In genomic region chr10:42987594-42988052, GRCm38 (mm10) we compare ENCODE assay signal across 7 mouse cellular contexts.
DNase-seq lines count a peak whose midpoint lies in the region; ATAC-seq and TF ChIP-seq lines count a peak whose summit lies in the region.

No protein-coding gene starts in this region.

- peak; percentile 75 for TF ChIP-seq CTCF in gastrocnemius, adult 2 months (IDR thresholded peaks at IDR 0.05)

- no peaks in the 10 kb centered on the region for H3K27me3 ChIP-seq in intestine, embryonic 14.5 days (replicated peaks; ENCODE audit: control insufficient read depth, insufficient read depth, low read length)
- no peaks in the 10 kb centered on the region; the same call in 1 of the 2 replicates for H3K27me3 ChIP-seq in lung, embryonic 15.5 days

- no peak overlapping the region for H3K9ac ChIP-seq in ES-E14 (ENCODE audit: insufficient read depth, low read depth, low read length, poor library complexity, severe bottlenecking)
- H3K9ac ChIP-seq in intestine, embryonic 14.5 days (ENCODE audit: low read length), result no peak overlapping the region
- H3K9ac ChIP-seq in lung, embryonic 15.5 days, result no peak overlapping the region

- no peak overlapping the region for H3K27ac ChIP-seq in ES-E14 (ENCODE audit: insufficient read depth, low read depth, low read length, poor library complexity, severe bottlenecking)
- peak overlapping the region; percentile 94 for H3K27ac ChIP-seq in gastrocnemius, adult 2 months
- no peak overlapping the region for H3K27ac ChIP-seq in intestine, embryonic 14.5 days (ENCODE audit: low read depth)
- no peak overlapping the region for H3K27ac ChIP-seq in lung, embryonic 15.5 days

- H3K9me3 ChIP-seq in ES-E14 (ENCODE audit: control insufficient read depth, insufficient read depth, low read depth, low read length), result no peaks in the 10 kb centered on the region
- H3K9me3 ChIP-seq in intestine, embryonic 14.5 days (ENCODE audit: control insufficient read depth, low read length), result no peaks in the 10 kb centered on the region
- no peaks in the 10 kb centered on the region for H3K9me3 ChIP-seq in lung, embryonic 15.5 days

- WGBS in intestine, embryonic 14.5 days, result 19% methylated on average over 6 of the region's 6 CpGs
- WGBS in lung, embryonic 15.5 days, result 12% methylated on average over 6 of the region's 6 CpGs

- in situ Hi-C loops in ES-E14 (cut with MboI; ENCODE audit: low sequenced_read_pairs in 2 of 2, unreplicated experiment in 2 of 2), result loop anchor here in 1 of 2 experiments (5.0 kb wide), 1 partner anchor 145 kb away; no protein-coding TSS in a partner anchor

- intact Hi-C loops in gastrocnemius, adult 2 months (cut with DNase I), result loop anchor here (1.0 to 10.0 kb wide), 6 partner anchors 29 to 467 kb away; partner anchors contain the start of genes 9030612E09Rik and Sobp

- H3K36me3 ChIP-seq in ES-E14 (ENCODE audit: control insufficient read depth, insufficient read depth, low read length, poor library complexity, severe bottlenecking), result no peaks in the 10 kb centered on the region
- no peaks in the 10 kb centered on the region for H3K36me3 ChIP-seq in intestine, embryonic 14.5 days (ENCODE audit: control insufficient read depth, insufficient read depth, low read length)
- H3K36me3 ChIP-seq in lung, embryonic 15.5 days, result no peaks in the 10 kb centered on the region

- H3K4me2 ChIP-seq in intestine, embryonic 14.5 days (ENCODE audit: low read length), result no peak overlapping the region
- H3K4me2 ChIP-seq in lung, embryonic 15.5 days, result no peak overlapping the region

- peaks cover 0 to 4% of the 10 kb centered on the region in 2 experiments; a peak in 3 of 4 replicates for H3K4me1 ChIP-seq in ES-E14 (ENCODE audit: control insufficient read depth in 2 of 2, insufficient read depth in 2 of 2, low read length in 2 of 2, poor library complexity in 1 of 2)
- H3K4me1 ChIP-seq in intestine, embryonic 14.5 days (replicated peaks; ENCODE audit: control insufficient read depth, insufficient read depth, low read length), result no peaks in the 10 kb centered on the region
- no peaks in the 10 kb centered on the region for H3K4me1 ChIP-seq in lung, embryonic 15.5 days

- peak; percentile 58 for ATAC-seq in intestine, embryonic 14.5 days (replicated peaks; ENCODE audit: low FRiP score, low TSS enrichment, low read depth)
- ATAC-seq in lung, embryonic 15.5 days (ENCODE audit: borderline replicate concordance, extremely low read depth, low FRiP score, low TSS enrichment), result peak; percentile 57; the same call in 1 of the 2 replicates

- H3K4me3 ChIP-seq in ES-E14 (ENCODE audit: insufficient read depth in 1 of 2, low read depth in 1 of 2, low read length in 2 of 2, poor library complexity in 1 of 2, severe bottlenecking in 1 of 2), result no peak overlapping the region
- peak overlapping the region; percentile 65 for H3K4me3 ChIP-seq in gastrocnemius, adult 2 months
- H3K4me3 ChIP-seq in intestine, embryonic 14.5 days (ENCODE audit: low read depth, low read length), result no peak overlapping the region
- H3K4me3 ChIP-seq in lung, embryonic 15.5 days, result no peak overlapping the region

- DNase-seq in ES-E14 (ENCODE audit: low read depth, low spot score), result no peak
- DNase-seq in adrenal gland, postnatal 14 days, result peak; percentile 58
- DNase-seq in gastrocnemius, adult 2 months, result peak; percentile 81
- DNase-seq in intestine, embryonic 14.5 days (ENCODE audit: low spot score), result peak; percentile 68
- peak; percentile 82 for DNase-seq in retina, embryonic 14.5 days (ENCODE audit: low spot score)
- no peak for DNase-seq in right cerebral cortex, adult 18-20 months

TF ChIP-seq in ES-E14, 5 proteins besides CTCF, POLR2A, EP300 and RAD21:
- TF ChIP-seq ZC3H11A (IDR thresholded peaks at IDR 0.05; ENCODE audit: borderline replicate concordance, low read depth, low read length) (peak; percentile 65; the same call in 1 of the 2 replicates), MAFK (IDR thresholded peaks at IDR 0.05; ENCODE audit: insufficient read depth, low read depth, low read length) (no peak), CHD2 (IDR thresholded peaks at IDR 0.05; ENCODE audit: low read depth, low read length) (no peak)
TF ChIP-seq in ES-E14: peak in this region for 1.

Comparison
In these comparisons a context has a peak if more than half of its experiments do, and no peak if none do; other contexts are left out.
1. DNase-seq: peak in adrenal gland, postnatal 14 days (single experiment), gastrocnemius, adult 2 months (single experiment), intestine, embryonic 14.5 days (single experiment) and retina, embryonic 14.5 days (single experiment); none in ES-E14 (single experiment) and right cerebral cortex, adult 18-20 months (single experiment).